Mouse (Mus musculus) B cell, adult 2 months (primary cell): Measurements from ENCODE around the gene Olfr716.
"Not testable (repeated sequence)": the region's sequence is repeated elsewhere in the genome, so short reads cannot be mapped to it uniquely, and the experiment has no call there.

Source experiments
- DNase-seq, 2 experiments: peaks; one replicate each; pipeline ENCODE4 v3.0.0; 2022

Olfr716 gene

DNA sequence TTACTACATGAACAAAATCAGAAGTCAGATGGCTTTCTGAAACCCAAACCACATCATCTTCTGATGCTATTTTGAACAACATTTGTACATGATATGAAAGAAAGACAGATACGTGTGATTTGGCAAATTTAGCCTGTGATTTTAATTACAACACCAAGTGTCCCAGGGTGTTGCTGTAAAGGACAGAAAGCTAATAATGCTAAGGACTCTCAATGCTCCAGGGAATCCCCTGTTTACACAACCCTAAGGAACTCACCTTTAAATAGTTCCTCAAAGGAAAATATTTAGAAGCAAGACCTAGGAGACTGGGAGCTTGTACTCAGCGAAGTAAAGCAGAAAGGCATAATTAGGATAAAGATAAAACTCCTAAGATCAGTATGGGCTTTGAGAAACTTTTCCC lies at the start of gene Olfr716:
Olfr716 (plus strand) TSS at position 301 of the 400 bp plus-strand sequence.
- DNase-seq = not testable (repeated sequence)

DNA sequence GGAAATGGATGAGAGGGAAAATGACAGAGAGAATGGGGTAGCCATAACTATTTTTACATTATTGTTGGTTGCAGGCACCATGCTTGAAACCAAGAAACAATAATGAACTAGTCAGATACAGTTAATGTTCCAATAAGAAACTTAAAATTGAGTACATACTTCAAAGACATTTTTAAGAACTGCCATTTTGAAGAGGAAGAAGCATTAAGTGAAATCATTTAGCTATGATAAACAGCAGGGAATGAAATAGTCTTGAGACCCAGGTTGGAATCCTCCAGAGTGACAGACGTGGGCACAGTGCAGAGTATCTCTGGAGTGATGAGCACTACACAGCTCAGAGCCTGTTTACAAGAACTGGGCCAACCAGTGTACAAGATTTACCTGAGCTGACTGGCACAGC lies 45.2 kb upstream of the Olfr716 start, which contains the start of gene Olfr17:
Olfr17 (plus strand) TSS at position 301 of the 400 bp plus-strand sequence.
- DNase-seq = no peak

DNA sequence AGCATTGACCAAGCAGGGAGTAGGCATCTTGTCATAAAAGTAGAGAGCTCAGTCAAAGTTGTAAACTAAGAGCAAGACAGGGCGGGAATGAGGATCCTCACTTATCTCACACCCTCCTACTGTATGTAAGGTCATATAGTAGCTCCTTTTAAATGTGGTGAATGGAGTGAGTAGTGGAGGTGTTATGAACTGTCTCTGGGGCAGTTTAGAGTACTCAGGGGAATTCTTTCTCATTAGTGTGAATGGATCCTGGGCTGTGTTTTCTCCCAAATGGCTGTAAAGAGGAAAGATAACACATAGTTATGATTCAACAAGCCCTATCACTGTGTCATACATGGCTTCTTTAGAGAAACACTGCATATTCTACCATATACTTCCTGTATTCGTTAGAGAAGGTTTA lies 27.9 kb upstream of the Olfr716 start, which contains the start of gene Olfr715b:
Olfr715b (minus strand) TSS at position 101 of the 400 bp plus-strand sequence.
- not testable (repeated sequence) for DNase-seq

DNA sequence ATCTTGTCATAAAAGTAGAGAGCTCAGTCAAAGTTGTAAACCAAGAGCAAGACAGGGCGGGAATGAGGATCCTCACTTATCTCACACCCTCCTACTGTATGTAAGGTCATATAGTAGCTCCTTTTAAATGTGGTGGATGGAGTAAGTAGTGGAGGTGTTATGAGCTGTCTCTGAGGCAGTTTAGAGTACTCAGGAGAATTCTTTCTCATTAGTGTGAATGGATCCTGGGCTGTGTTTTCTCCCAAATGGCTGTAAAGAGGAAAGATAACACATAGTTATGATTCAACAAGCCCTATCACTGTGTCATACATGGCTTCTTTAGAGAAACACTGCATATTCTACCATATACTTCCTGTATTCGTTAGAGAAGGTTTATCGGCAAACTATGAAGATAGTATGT lies 7.1 kb upstream of the Olfr716 start, which contains the start of gene Olfr715:
Olfr715 (minus strand) TSS at position 101 of the 400 bp plus-strand sequence.
- not testable (repeated sequence) for DNase-seq

DNA sequence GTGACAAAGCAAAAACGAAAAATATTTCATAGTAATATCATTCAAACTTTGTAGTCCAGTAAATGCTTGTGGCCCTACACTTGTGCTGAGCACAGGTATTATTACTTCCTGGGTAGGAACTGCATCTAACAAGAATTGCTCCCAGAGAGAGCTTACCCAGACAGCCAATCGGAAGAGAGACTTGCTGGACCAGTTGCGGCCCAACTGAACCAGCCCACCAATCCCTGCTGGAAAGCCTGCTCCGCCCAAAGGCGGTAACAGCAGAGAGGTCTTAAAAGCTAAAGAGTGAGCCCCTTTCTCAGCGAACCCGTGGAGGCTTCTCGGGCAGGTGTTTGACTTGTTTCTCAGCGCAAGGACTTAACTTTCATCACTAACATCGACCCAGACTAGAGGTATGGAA lies 28.6 kb downstream of the Olfr716 start, which contains the start of gene Nlrp14:
Nlrp14 (plus strand) TSS at position 301 of the 400 bp plus-strand sequence.
- DNase-seq = no peak

DNA sequence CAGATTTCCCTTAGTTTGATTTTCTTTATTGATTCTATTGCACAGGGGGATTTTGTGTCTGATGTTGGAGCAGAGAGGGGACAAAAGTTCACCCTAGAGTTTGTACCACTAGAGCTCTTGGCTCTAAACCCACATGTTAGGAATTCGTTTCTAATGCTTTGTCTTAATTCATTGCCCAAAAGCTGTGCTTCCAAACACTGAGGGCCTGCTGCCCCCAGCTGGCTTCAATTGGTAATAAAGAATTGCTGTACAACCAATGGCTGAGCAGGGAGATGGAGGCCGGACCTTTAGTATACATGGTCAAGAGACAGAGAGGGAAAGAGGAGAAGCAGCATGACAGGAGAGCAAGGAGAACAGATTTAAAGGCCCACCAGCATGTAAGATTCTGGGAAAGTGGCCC lies 42.3 kb downstream of the Olfr716 start:
- no peak for DNase-seq
